Mouse (Mus musculus) inflammation-experienced regulatory T-cells, adult 6 months (primary cell): ENCODE results near the gene Isoc2a. TPM values are rescaled to one million over a fixed set of nuclear protein-coding genes. Genes with fewer than 3 reads are reported as not detected.

ENCODE experiments used
- ATAC-seq: one replicate; pipeline ENCODE4 v1.8.0; 2017
- polyA plus RNA-seq, 3 experiments: library from polyadenylated mRNA; unstranded; fragments of 100-300 nt; shearing (Covaris generic); gene quantifications; one replicate each; pipeline ENCODE4 v1.2.1; 2017

Gene Isoc2a
- polyA plus RNA-seq, 3 experiments from 2014 or later = 0.58 to 0.92 (median 0.70) TPM

- ATAC-seq = peak; percentile 93
Measured at GRCm38 (mm10) chr7:4943223-4943815, 66.4 kb downstream of the Isoc2a start.

Other genes starting within 250 kb of the Isoc2a start
- 1 to 10 TPM; 3.1 to 4.1 (median 4.0) TPM for gene Tmem86b, start 245.7 kb upstream of the Isoc2a start, polyA plus RNA-seq
- gene Ppp6r1, start 218.1 kb upstream of the Isoc2a start, polyA plus RNA-seq = 10 to 100 TPM in 1 of 3 experiments, 1 to 10 TPM in 2; 7.7 to 13.6 (median 9.7) TPM
- gene Hspbp1, start 192.1 kb upstream of the Isoc2a start, polyA plus RNA-seq = 10 to 100 TPM; 41.5 to 52.0 (median 46.5) TPM
- gene Brsk1, start 186.5 kb upstream of the Isoc2a start, polyA plus RNA-seq = under 1 TPM in 1 of 3 experiments, not detected in 2; 0.62 TPM
- gene Tmem150b, start 151.9 kb upstream of the Isoc2a start, polyA plus RNA-seq = not detected
- 10 to 100 TPM; 22.6 to 25.7 (median 24.9) TPM for gene Kmt5c, start 137.0 kb upstream of the Isoc2a start, polyA plus RNA-seq
- gene Cox6b2, start 124.1 kb upstream of the Isoc2a start, polyA plus RNA-seq = 1 to 10 TPM in 1 of 3 experiments, under 1 TPM in 1, not detected in 1; 0.86 to 1.4 TPM
- not detected for gene Fam71e2, start 105.9 kb upstream of the Isoc2a start, polyA plus RNA-seq
- gene Il11, start 94.3 kb upstream of the Isoc2a start, polyA plus RNA-seq = not detected
- gene Tmem190, start 94.2 kb upstream of the Isoc2a start, polyA plus RNA-seq = not detected
- under 1 TPM in 1 of 3 experiments, not detected in 2; 0.90 TPM for gene Tmem238, start 87.5 kb upstream of the Isoc2a start, polyA plus RNA-seq
- gene Rpl28, start 84.3 kb upstream of the Isoc2a start, polyA plus RNA-seq = 100 to 1,000 TPM; 324 to 638 (median 419) TPM
- gene Ube2s, start 64.6 kb upstream of the Isoc2a start, polyA plus RNA-seq = 10 to 100 TPM; 13.2 to 64.5 (median 31.1) TPM
- not detected for gene Shisa7, start 32.5 kb upstream of the Isoc2a start, polyA plus RNA-seq
- gene Isoc2b, start 6.9 kb upstream of the Isoc2a start, polyA plus RNA-seq = 10 to 100 TPM; 26.6 to 36.5 (median 34.4) TPM
- gene Gm36210, start 29.4 kb downstream of the Isoc2a start, polyA plus RNA-seq = not detected
- 1 to 10 TPM in 2 of 3 experiments, under 1 TPM in 1; 0.93 to 1.8 (median 1.6) TPM for gene Zfp628, start 38.1 kb downstream of the Isoc2a start, polyA plus RNA-seq
- under 1 TPM in 2 of 3 experiments, not detected in 1; 0.34 to 0.44 TPM for gene Nat14, start 44.9 kb downstream of the Isoc2a start, polyA plus RNA-seq
- not detected for gene Ssc5d, start 48.6 kb downstream of the Isoc2a start, polyA plus RNA-seq
- gene Sbk2, start 87.3 kb downstream of the Isoc2a start, polyA plus RNA-seq = 1 to 10 TPM in 2 of 3 experiments, not detected in 1; 1.2 to 2.0 TPM
- gene Sbk3, start 94.0 kb downstream of the Isoc2a start, polyA plus RNA-seq = not detected
- 1 to 10 TPM; 4.3 to 6.0 (median 5.1) TPM for gene Zfp579, start 119.0 kb downstream of the Isoc2a start, polyA plus RNA-seq
- gene Zfp524, start 137.3 kb downstream of the Isoc2a start, polyA plus RNA-seq = 10 to 100 TPM; 34.4 to 44.7 (median 38.9) TPM
- 10 to 100 TPM in 1 of 3 experiments, 1 to 10 TPM in 2; 7.2 to 15.1 (median 7.9) TPM for gene Fiz1, start 137.5 kb downstream of the Isoc2a start, polyA plus RNA-seq
- 10 to 100 TPM in 2 of 3 experiments, 1 to 10 TPM in 1; 7.8 to 17.2 (median 10.8) TPM for gene Gm44973, start 138.3 kb downstream of the Isoc2a start, polyA plus RNA-seq
- 1 to 10 TPM; 2.5 to 6.7 (median 5.2) TPM for gene Zfp865, start 143.2 kb downstream of the Isoc2a start, polyA plus RNA-seq
- gene Ccdc106, start 143.4 kb downstream of the Isoc2a start, polyA plus RNA-seq = not detected
- not detected for gene 4632433K11Rik, start 157.0 kb downstream of the Isoc2a start, polyA plus RNA-seq
- gene Zfp784, start 161.3 kb downstream of the Isoc2a start, polyA plus RNA-seq = 1 to 10 TPM; 3.0 to 5.1 (median 3.7) TPM
- 1 to 10 TPM in 1 of 3 experiments, under 1 TPM in 2; 0.77 to 1.3 (median 0.93) TPM for gene Zfp580, start 174.4 kb downstream of the Isoc2a start, polyA plus RNA-seq
- 10 to 100 TPM; 26.0 to 33.4 (median 32.0) TPM for gene U2af2, start 185.0 kb downstream of the Isoc2a start, polyA plus RNA-seq
- gene Epn1, start 203.1 kb downstream of the Isoc2a start, polyA plus RNA-seq = 1 to 10 TPM; 5.8 to 7.3 (median 6.8) TPM
- gene Rfpl4, start 239.8 kb downstream of the Isoc2a start, polyA plus RNA-seq = not detected
- under 1 TPM in 1 of 3 experiments, not detected in 2; 0.50 TPM for gene Rasl2-9, start 248.8 kb downstream of the Isoc2a start, polyA plus RNA-seq